Mouse (Mus musculus) MEL (cell line): Measurements from ENCODE around the gene Mob3a. TPM values are rescaled to one million over a fixed set of nuclear protein-coding genes. Genes with fewer than 3 reads are reported as not detected.

Source experiments
- DNase-seq: peaks from one replicate; pipeline ENCODE4 v3.0.0; 2011; ENCODE audit warnings: low read depth, low spot score
- H3K27ac ChIP-seq: 2 replicates; pipeline ENCODE4 v1.5.1; 2012; ENCODE audit warnings: low read depth, mild to moderate bottlenecking, control low read depth, low read length, moderate library complexity; ENCODE audit not compliant: control insufficient read depth
- H3K27me3 ChIP-seq, 2 experiments: fragments of 150-350 bp in 1 of 2; sonication (generic) in 1 of 2; 2 replicates each; pipeline ENCODE4 v1.6.1; 2012; ENCODE audit warnings: low read length in 2 of 2, mild to moderate bottlenecking in 2 of 2, improper control_type of control experiment in 1 of 2, moderate library complexity in 1 of 2; ENCODE audit not compliant: insufficient read depth in 2 of 2, control insufficient read depth in 1 of 2
- H3K36me3 ChIP-seq, 2 experiments: 2 replicates each; pipeline ENCODE4 v1.6.1; 2012 to 2014; ENCODE audit warnings: low read length in 2 of 2, improper control_type of control experiment in 1 of 2, inconsistent platforms in 1 of 2, mild to moderate bottlenecking in 1 of 2; ENCODE audit not compliant: insufficient read depth in 2 of 2, control insufficient read depth in 1 of 2
- H3K4me1 ChIP-seq, 2 experiments: fragments of 150-350 bp in 1 of 2; sonication (generic) in 1 of 2; 2 replicates each; pipeline ENCODE4 v1.6.1; 2012; ENCODE audit warnings: low read length in 2 of 2, improper control_type of control experiment in 1 of 2, mild to moderate bottlenecking in 1 of 2; ENCODE audit not compliant: insufficient read depth in 2 of 2, control insufficient read depth in 1 of 2
- H3K4me3 ChIP-seq, 2 experiments: fragments of 150-350 bp in 1 of 2; sonication (generic) in 1 of 2; 2 replicates each; pipeline ENCODE4 v1.5.1; 2012; ENCODE audit warnings: low read depth in 2 of 2, low read length in 2 of 2, mild to moderate bottlenecking in 2 of 2, moderate library complexity in 2 of 2, control low read depth in 1 of 2, improper control_type of control experiment in 1 of 2; ENCODE audit not compliant: control insufficient read depth in 1 of 2, insufficient read depth in 1 of 2
- H3K79me2 ChIP-seq: 2 replicates; pipeline ENCODE4 v1.6.1; 2012; ENCODE audit warnings: mild to moderate bottlenecking, low read length, moderate library complexity; ENCODE audit not compliant: control insufficient read depth, poor library complexity, insufficient read depth
- H3K9ac ChIP-seq: 2 replicates; pipeline ENCODE4 v1.6.1; 2012; ENCODE audit warnings: low read depth, mild to moderate bottlenecking, control low read depth, low read length, moderate library complexity; ENCODE audit not compliant: control insufficient read depth, poor library complexity, severe bottlenecking
- H3K9me3 ChIP-seq: fragments of 150-350 bp; sonication (generic); replicated peaks from 2 replicates; pipeline ENCODE4 v1.6.1; 2012; ENCODE audit warnings: mild to moderate bottlenecking, low read length, improper control_type of control experiment, moderate library complexity; ENCODE audit not compliant: insufficient read depth
- BHLHE40 ChIP-seq: IDR thresholded peaks from 2 replicates; pipeline ENCODE4 v1.6.1; 2012; ENCODE audit warnings: low read depth, mild to moderate bottlenecking, inconsistent platforms, low read length, improper control_type of control experiment, borderline replicate concordance
- CHD2 ChIP-seq: IDR thresholded peaks from 2 replicates; pipeline ENCODE4 v1.6.1; 2011; ENCODE audit warnings: low read length, improper control_type of control experiment
- E2F4 ChIP-seq: IDR thresholded peaks from 2 replicates; pipeline ENCODE4 v1.6.1; 2011; ENCODE audit warnings: low read depth, low read length, improper control_type of control experiment, borderline replicate concordance
- EP300 ChIP-seq, 2 experiments: IDR thresholded peaks; 2 replicates each; pipeline ENCODE4 v1.6.1; 2011; ENCODE audit warnings: improper control_type of control experiment in 2 of 2, low read length in 2 of 2, low read depth in 1 of 2, mild to moderate bottlenecking in 1 of 2
- GABPA ChIP-seq: IDR thresholded peaks from 2 replicates; pipeline ENCODE4 v1.6.1; 2012; ENCODE audit warnings: low read depth, mild to moderate bottlenecking, inconsistent platforms, low read length, improper control_type of control experiment, moderate library complexity
- GATA1 ChIP-seq: IDR thresholded peaks from 2 replicates; pipeline ENCODE4 v1.6.1; 2011; ENCODE audit warnings: low read depth, low read length, improper control_type of control experiment
- HCFC1 ChIP-seq: IDR thresholded peaks from 2 replicates; pipeline ENCODE4 v1.6.1; 2012; ENCODE audit warnings: low read depth, mild to moderate bottlenecking, inconsistent platforms, low read length, improper control_type of control experiment, moderate library complexity
- JUND ChIP-seq: IDR thresholded peaks from 2 replicates; pipeline ENCODE4 v1.6.1; 2011; ENCODE audit warnings: low read depth, mild to moderate bottlenecking, improper control_type of control experiment, low read length
- MAFK ChIP-seq: IDR thresholded peaks from 2 replicates; pipeline ENCODE4 v1.6.1; 2011; ENCODE audit warnings: low read depth, mild to moderate bottlenecking, low read length, improper control_type of control experiment, borderline replicate concordance
- MAX ChIP-seq: IDR thresholded peaks from 2 replicates; pipeline ENCODE4 v1.6.1; 2011; ENCODE audit warnings: low read length, improper control_type of control experiment
- MXI1 ChIP-seq: IDR thresholded peaks from 2 replicates; pipeline ENCODE4 v1.6.1; 2011; ENCODE audit warnings: mild to moderate bottlenecking, low read depth, low read length, improper control_type of control experiment
- MYC ChIP-seq: IDR thresholded peaks from 2 replicates; pipeline ENCODE4 v1.6.1; 2011; ENCODE audit warnings: low read depth, mild to moderate bottlenecking, low read length, improper control_type of control experiment, moderate library complexity
- NRF1 ChIP-seq: IDR thresholded peaks from 2 replicates; pipeline ENCODE4 v1.6.1; 2014; ENCODE audit warnings: low read depth, mild to moderate bottlenecking, inconsistent platforms, low read length, improper control_type of control experiment, moderate library complexity; ENCODE audit not compliant: poor library complexity, insufficient read depth, severe bottlenecking
- POLR2A ChIP-seq, 2 experiments: IDR thresholded peaks; 2 replicates each; pipeline ENCODE4 v1.6.1; 2011 to 2012; ENCODE audit warnings: low read length in 2 of 2, mild to moderate bottlenecking in 2 of 2, control low read depth in 1 of 2, improper control_type of control experiment in 1 of 2, low read depth in 1 of 2, moderate library complexity in 1 of 2; ENCODE audit not compliant: control insufficient read depth in 1 of 2, insufficient read depth in 1 of 2, poor library complexity in 1 of 2
- POLR2AphosphoS2 ChIP-seq: IDR thresholded peaks from 2 replicates; pipeline ENCODE4 v1.6.1; 2011; ENCODE audit warnings: low read length, improper control_type of control experiment
- RAD21 ChIP-seq: IDR thresholded peaks from 2 replicates; pipeline ENCODE4 v1.6.1; 2011; ENCODE audit warnings: mild to moderate bottlenecking, low read depth, low read length, improper control_type of control experiment
- RCOR1 ChIP-seq: IDR thresholded peaks from 2 replicates; pipeline ENCODE4 v1.6.1; 2012; ENCODE audit warnings: low read depth, mild to moderate bottlenecking, inconsistent platforms, low read length, improper control_type of control experiment
- SIN3A ChIP-seq: IDR thresholded peaks from 2 replicates; pipeline ENCODE4 v1.6.1; 2012; ENCODE audit warnings: low read length, improper control_type of control experiment, inconsistent platforms
- SMC3 ChIP-seq: IDR thresholded peaks from 2 replicates; pipeline ENCODE4 v1.6.1; 2011; ENCODE audit warnings: low read depth, low read length, improper control_type of control experiment
- TAL1 ChIP-seq: IDR thresholded peaks from 2 replicates; pipeline ENCODE4 v1.6.1; 2012; ENCODE audit warnings: mild to moderate bottlenecking, inconsistent platforms, low read length, moderate library complexity, mixed read lengths
- TBP ChIP-seq: IDR thresholded peaks from 2 replicates; pipeline ENCODE4 v1.8.0; 2011; ENCODE audit warnings: low read depth, low read length, improper control_type of control experiment
- USF2 ChIP-seq, 2 experiments: IDR thresholded peaks; 2 replicates each; pipeline ENCODE4 v1.6.1; 2011 to 2012; ENCODE audit warnings: improper control_type of control experiment in 2 of 2, low read length in 2 of 2, borderline replicate concordance in 1 of 2, inconsistent platforms in 1 of 2, low read depth in 1 of 2, mild to moderate bottlenecking in 1 of 2; ENCODE audit not compliant: insufficient read depth in 1 of 2
- ZKSCAN1 ChIP-seq: IDR thresholded peaks from 2 replicates; pipeline ENCODE4 v1.6.1; 2012; ENCODE audit warnings: low read depth, mild to moderate bottlenecking, inconsistent platforms, low read length, improper control_type of control experiment, moderate library complexity
- ZNF384 ChIP-seq: IDR thresholded peaks from 2 replicates; pipeline ENCODE4 v1.6.1; 2012; ENCODE audit warnings: low read depth, mild to moderate bottlenecking, inconsistent platforms, low read length, improper control_type of control experiment
- polyA plus RNA-seq, 2 experiments: library from polyadenylated mRNA; stranded (reverse) in 1 of 2; unstranded in 1 of 2; fragments of >175 nt in 1 of 2; fragments of >200 nt in 1 of 2; gene quantifications; 2 replicates each; pipeline versions ENCODE4 v1.2.1 to v1.2.4; 2012; ENCODE audit warnings: low replicate concordance in 2 of 2, low read depth in 1 of 2; ENCODE audit not compliant: insufficient read length in 2 of 2, insufficient read depth in 1 of 2, missing spikeins in 1 of 2
- total RNA-seq: library from RNA; depleted of rRNA; stranded (reverse); fragments of 300-350 nt; gene quantifications from 2 replicates; pipeline ENCODE4 v1.2.3, GENCODE M21; 2012

The Mob3a gene
- total and polyA plus RNA-seq, 3 experiments, result 38.3 to 63.4 TPM; not detected in 1

DNA sequence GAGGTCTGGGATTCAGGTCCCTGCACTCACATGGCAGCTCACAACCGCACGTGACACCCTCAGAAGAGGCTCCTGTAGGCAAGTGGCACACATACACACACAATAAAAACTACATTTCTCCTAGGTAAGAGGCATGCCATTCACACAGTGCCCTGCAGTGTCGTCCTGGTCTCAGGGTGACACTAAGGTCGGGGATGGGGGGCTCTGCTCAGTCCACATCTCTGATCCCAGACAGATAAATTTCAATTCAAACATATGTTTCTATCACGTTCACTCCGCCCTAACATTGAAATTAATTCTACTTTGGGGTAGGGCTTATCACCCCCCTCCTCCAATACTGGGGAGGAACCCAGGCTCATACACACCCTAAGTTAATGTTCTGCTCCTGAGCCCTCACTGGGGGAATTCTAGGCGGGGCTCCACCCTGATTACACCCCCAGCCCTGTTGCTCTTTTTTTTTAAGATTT, 1.7 kb downstream of the Mob3a start:
- peaks cover 0 to 41% of the 10 kb centered on the region in 2 experiments; a peak in 2 of 4 replicates for H3K36me3 ChIP-seq
- H3K9ac ChIP-seq, result peak overlapping the region; percentile 8; the same call in 1 of the 2 replicates
- no peak for DNase-seq
- peaks cover 4% of the 10 kb centered on the region for H3K79me2 ChIP-seq
- H3K4me1 ChIP-seq, result peaks cover 33 to 58% of the 10 kb centered on the region in 2 experiments
- no peaks in the 10 kb centered on the region for H3K27me3 ChIP-seq
- TF ChIP-seq E2F4, result no peak
- TF ChIP-seq POLR2A (IDR thresholded peaks at IDR 0.05; ENCODE audit: control insufficient read depth in 1 of 2, insufficient read depth in 1 of 2, low read depth in 1 of 2, low read length in 2 of 2, poor library complexity in 1 of 2), result no peak
- TF ChIP-seq NRF1, result no peak
- TF ChIP-seq ZNF384, result 0 out of 2 replicates have a peak, but pooled peaks have one; percentile 26
- no peak for TF ChIP-seq USF2 (IDR thresholded peaks at IDR 0.05; ENCODE audit: borderline replicate concordance in 1 of 2, insufficient read depth in 1 of 2, low read depth in 1 of 2, low read length in 2 of 2)
- no peak for TF ChIP-seq CHD2
- no peak for TF ChIP-seq TAL1
- peak overlapping the region; percentile 75; the same call in 1 of the 2 replicates for H3K27ac ChIP-seq
- no peaks in the 10 kb centered on the region for H3K9me3 ChIP-seq
- no peak overlapping the region; a peak in 1 of 4 replicates for H3K4me3 ChIP-seq

DNA sequence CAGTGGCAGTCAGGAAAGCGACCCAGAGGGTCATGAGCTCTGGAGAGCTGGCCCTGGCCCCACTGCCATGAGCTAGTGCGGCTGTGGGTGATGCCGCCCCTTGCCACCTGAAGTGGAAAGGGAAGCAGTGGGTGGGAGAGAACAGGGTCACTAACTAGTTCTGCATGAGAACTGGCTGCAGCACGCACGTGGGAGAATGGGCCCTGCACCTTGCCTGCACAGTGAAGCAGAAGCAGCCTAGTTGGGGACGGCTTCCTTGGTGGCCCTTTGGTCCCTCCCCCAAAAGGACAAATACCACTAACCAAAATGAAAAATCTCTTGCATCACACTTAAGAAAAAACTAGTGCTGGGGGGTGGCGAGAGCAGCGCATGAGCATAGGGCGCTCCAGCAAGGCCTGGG, 3.2 kb downstream of the Mob3a start:
- peak overlapping the region; percentile 61; the same call in 1 of the 2 replicates for H3K27ac ChIP-seq

DNA sequence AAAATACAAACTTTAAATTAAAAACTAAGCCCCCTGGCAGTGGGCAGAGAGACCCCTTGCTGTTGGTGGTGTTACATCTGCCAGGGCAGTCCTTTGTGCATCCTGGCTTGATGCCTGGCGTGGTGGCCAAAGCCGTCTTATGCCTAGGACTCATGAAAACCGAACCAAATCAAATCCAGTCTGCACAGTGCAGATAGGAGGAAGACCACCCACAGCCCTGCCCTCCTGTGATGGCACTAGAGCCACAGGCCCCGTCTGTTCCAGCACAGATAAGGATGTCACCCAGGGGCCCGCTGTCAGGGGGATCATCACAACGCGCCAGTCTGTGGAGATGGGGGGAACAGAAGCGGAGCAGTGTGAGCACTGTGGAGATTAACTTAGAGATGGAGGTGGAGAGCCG, 4.0 kb downstream of the Mob3a start:
- Histone ChIP-seq H3K36me3 (peaks cover 0 to 57% of the 10 kb centered on the region in 2 experiments; a peak in 2 of 4 replicates), H3K79me2 (peaks cover 4% of the 10 kb centered on the region), H3K4me3 (no peak overlapping the region; a peak in 1 of 4 replicates), H3K27ac (peak overlapping the region; percentile 61), H3K9me3 (no peaks in the 10 kb centered on the region), H3K9ac (peak overlapping the region; percentile 3; the same call in 1 of the 2 replicates), H3K4me1 (peaks cover 37 to 74% of the 10 kb centered on the region in 2 experiments), H3K27me3 (no peaks in the 10 kb centered on the region)
- peak; percentile 93 for DNase-seq
- TF ChIP-seq RAD21 (no peak), MAFK (peak; percentile 90), E2F4 (0 out of 2 replicates have a peak, but pooled peaks have one; percentile 48), POLR2A (IDR thresholded peaks at IDR 0.05; ENCODE audit: control insufficient read depth in 1 of 2, insufficient read depth in 1 of 2, low read depth in 1 of 2, low read length in 2 of 2, poor library complexity in 1 of 2) (peak in 1 of 2 experiments; percentile 41; a peak in 1 of 4 replicates), RCOR1 (peak; percentile 100), SIN3A (peak; percentile 94), TBP (peak; percentile 22; the same call in 1 of the 2 replicates), MXI1 (peak; percentile 72), ZKSCAN1 (no peak), EP300 (IDR thresholded peaks at IDR 0.05; ENCODE audit: low read depth in 1 of 2, low read length in 2 of 2) (peak; percentile 95 to 99), MAX (peak; percentile 72), SMC3 (peak; percentile 31), CHD2 (no peak), GABPA (no peak), JUND (no peak), GATA1 (peak; percentile 97), POLR2AphosphoS2 (peak; percentile 84), MYC (peak; percentile 60; the same call in 1 of the 2 replicates), BHLHE40 (peak; percentile 84)

More for the DNA sequence above, 3.2 kb downstream of the Mob3a start:
- TF ChIP-seq RCOR1, result no peak
- TF ChIP-seq HCFC1, result no peak
- TF ChIP-seq CHD2, result no peak
- no peak for TF ChIP-seq BHLHE40
- no peak for TF ChIP-seq JUND
- TF ChIP-seq, all 39 proteins: peak for 0
- no peak overlapping the region; the same call in 1 of the 2 replicates for H3K9ac ChIP-seq
- DNase-seq, result no peak
- H3K9me3 ChIP-seq, result no peaks in the 10 kb centered on the region
- peaks cover 4% of the 10 kb centered on the region for H3K79me2 ChIP-seq
- no peaks in the 10 kb centered on the region for H3K27me3 ChIP-seq
- no peak overlapping the region for H3K4me3 ChIP-seq
- H3K4me1 ChIP-seq, result peaks cover 39 to 73% of the 10 kb centered on the region in 2 experiments
- H3K36me3 ChIP-seq, result peaks cover 0 to 52% of the 10 kb centered on the region in 2 experiments; a peak in 2 of 4 replicates
